Mouse (Mus musculus): Measurements from ENCODE around the gene Zdhhc11.

The Zdhhc11 gene

DNA sequence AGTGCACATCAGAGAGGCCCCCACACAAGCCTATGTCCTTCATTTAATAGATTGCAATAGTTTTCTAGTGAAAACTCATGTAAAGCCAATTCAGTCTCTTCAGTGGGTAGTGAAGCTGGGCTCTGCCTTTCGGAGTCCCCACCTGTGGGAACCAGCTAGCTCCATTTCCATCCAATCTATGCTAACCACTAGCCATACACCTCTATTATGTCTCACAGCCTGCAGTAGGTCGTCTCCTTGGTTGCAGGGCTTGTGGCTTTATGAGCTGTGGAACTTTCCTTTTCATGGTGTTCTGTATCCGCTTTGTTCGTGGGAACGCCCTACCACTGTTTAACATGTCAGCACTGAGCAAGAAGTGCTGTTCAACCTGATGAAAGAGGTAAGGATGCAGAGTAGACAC, at the start of gene Zdhhc11:
Gene Zdhhc11, plus strand, starts transcription at position 301 of the 400 bp plus-strand sequence.
- no peak for DNase-seq (ENCODE audit: low spot score in 2 of 2)

DNA sequence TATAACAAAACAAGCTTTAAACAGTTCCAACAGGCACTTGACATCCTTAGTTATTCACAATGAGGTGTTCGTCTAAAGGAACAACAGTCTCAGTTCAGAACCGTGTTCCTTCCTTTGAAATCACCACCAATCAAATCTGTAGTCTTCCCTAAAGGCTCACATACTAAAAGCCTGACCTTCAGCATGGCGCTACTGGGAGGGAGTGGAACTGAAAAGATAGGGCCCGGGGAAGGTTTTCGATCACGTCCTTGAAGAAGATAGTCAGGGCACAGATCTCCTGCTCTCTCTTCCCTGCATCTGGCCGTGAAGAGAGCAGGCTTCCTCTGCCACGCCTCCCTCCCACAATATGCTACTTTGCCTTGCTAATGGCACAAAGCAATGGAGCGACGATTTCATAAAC, 31.4 kb upstream of the Zdhhc11 start:
- no peak for DNase-seq (ENCODE audit: low spot score in 2 of 2)

DNA sequence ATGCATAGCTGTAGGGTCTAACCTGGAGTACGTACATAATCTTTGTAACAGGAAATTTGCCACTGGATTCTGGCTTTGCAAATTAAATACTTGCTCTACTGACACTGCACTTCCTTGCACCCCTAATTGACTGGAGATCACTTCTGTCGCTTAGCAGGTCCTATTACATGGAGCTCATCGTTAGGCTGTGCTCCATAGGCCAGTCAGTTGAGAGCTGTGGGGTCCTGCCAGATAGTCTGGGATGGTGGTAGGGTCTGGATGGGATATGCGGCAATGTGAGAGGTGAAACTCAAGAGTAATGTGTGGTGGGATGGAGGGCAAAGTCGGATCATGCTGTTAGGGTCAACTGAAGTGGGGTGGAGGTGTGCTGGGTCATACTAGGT, 26.7 kb upstream of the Zdhhc11 start:
- no peak for DNase-seq (ENCODE audit: low spot score in 2 of 2)

DNA sequence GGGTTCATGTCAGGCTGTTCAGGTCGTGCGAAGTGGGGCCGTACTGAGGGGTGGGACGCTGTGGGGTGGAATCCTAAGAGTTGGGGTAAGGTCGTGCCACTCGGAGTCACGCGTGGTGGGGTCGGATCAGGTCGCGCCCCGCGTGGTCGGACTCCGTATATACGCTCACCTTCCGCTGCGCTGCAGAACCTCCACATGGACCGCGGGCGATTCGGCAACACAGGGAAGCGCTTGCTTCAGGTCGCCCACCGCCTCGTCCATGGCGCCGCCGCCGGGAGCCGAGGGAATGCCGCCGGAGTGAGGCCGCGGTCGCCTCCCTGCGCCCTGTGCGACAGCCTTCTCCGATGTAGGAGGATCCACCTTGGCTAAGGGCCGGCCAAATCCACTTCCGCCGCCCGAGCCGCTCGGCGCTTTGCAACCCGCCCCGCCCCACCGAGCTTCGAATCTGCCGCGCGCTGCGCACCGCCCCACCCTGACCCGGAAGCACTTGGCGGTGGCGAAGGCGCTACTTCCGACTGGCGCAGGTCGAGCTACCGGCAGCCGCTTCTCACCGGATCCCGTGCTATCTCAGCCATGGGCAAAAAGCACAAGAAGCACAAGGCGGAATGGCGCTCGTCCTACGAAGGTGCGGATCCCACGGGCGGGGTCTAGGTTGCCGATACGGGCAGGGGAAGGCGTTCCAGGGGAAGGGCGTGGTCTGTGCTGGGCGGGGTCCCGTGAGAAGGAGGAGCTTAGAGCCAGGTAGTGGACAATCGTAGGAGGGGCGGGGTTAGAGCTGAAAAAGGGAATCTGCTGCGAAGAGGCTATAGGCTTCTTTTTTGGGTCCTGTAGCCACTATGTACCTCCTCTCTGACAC, 26.1 kb upstream of the Zdhhc11 start, which contains the start of the genes Trip13 and Brd9:
Gene Trip13, minus strand, starts transcription at position 464 of the 856 bp plus-strand sequence.
Gene Brd9, plus strand, starts transcription at position 491 of the 856 bp plus-strand sequence.
- peak; percentile 88 to 92 for DNase-seq (ENCODE audit: low spot score in 2 of 2)

DNA sequence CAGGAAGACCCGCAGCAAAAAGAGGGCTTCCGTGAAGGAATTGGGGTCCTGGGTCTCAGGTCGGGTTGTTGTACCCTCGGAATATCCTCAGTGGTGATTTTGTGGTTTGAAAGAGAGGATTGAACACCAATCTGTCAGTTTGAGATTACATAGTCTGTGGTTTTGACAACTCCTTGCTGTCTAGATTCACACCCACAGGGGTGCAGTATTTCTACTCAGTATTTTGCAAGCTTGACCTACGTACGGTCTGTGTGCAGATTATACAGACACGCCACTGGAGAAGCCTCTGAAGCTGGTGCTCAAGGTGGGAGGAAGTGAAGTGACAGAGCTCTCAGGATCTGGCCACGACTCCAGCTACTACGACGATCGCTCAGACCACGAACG, 25.5 kb upstream of the Zdhhc11 start:
- DNase-seq (ENCODE audit: low spot score in 2 of 2): no peak

DNA sequence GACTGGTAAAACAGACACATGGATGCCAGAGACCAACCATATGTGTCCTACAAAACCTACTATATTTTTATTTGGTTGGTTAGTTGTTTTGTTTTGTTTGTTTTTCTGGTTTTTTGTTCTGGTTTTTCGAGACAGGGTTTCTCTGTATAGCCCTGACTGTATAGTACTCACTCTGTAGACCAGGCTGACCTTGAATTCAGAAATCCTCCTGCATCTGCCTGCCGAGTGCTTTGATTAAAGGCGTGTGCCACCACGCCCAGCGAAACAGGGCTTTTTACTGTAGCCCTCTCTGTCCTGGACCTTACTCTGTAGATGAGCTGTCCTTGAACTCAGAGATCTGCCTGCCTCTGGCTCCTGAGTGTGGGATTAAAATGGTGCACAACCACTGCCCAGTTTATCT, 24.6 kb upstream of the Zdhhc11 start:
- DNase-seq (ENCODE audit: low spot score in 2 of 2): no peak

DNA sequence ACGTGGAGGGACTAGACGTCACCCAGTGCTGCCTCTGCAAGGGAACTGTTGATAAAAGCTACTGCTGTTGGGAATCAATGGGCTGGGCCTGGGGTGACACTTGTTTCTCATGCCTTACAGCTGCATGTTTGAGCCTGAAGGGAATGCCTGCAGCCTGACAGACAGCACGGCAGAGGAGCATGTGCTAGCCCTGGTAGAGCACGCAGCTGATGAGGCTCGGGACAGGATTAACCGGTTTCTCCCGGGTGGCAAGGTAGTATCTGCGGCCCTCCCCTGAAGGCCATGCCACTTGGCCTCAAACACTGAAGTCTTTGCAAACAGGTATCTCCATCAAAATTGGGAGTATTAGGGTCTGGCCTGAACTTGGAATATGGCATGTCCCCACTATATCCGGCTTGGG, 19.0 kb upstream of the Zdhhc11 start:
- DNase-seq (ENCODE audit: low spot score in 2 of 2): no peak

DNA sequence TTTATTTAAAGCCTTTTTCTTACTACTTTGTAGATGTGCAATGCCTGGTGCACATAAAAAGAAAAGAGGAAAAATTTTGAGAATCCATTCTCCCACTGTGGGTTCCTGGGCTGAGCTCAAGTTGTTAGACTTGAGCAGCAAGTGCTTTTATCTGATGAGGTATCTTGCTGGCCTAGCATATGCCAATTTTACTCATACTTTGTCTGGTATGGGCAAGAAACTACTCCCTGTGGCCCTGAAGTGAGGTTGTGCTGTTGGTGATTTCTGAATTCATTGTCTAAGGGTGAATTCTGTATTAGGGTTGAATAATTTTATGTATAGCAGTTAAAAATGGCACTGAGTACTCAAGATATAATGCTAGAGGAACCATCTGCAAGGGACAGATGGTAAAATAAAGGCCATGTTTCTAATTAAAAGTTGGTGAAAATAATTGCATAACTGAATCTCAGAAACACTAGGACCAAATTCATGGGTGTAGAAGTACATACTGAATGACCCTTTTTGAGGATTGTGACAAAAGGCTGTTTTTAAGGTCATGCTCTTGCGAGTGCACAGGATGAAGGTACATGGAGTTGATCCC, 10.0 kb upstream of the Zdhhc11 start:
- peak in 1 of 2 experiments; percentile 51 for DNase-seq (ENCODE audit: low spot score in 2 of 2)

DNA sequence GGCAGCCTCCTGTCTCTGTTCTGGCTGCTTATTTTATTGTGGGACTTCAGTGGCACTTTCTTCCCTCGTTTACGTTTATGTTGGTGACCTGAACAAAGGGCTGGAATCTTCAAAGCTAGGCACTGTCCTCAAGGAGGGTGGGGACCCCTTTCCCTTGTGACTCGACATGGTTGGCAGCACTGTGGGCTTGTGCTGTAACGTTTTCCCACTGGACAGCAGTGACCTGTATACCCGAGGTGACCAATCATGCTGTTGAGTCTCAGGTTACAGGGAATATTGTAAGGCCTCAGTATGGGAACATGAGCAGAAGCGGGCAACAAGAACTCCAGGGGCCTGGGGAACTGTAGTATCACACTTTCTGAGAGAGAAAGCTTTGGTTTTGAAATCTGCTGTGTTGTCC, 9.0 kb upstream of the Zdhhc11 start:
- no peak for DNase-seq (ENCODE audit: low spot score in 2 of 2)

DNA sequence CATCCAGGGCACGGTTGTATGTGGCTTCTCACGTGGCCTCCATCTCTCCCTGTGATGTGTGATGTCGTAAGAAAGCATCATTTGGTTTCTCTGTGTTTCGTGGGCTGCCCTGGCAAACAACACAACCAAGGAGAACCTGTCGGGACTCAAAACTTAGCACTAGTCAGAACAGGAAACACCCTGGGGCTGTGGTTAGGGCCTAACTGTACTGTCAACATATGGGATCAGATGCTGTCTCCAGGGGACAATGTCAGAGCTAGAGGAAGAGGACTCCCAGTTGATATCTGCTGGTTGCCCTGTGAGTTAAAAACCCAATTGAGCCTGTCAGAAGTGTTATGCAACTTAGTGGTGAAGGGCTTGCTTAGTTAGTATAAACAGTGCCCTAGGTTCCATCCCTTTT, 8.1 kb upstream of the Zdhhc11 start:
- DNase-seq (ENCODE audit: low spot score in 2 of 2): no peak

DNA sequence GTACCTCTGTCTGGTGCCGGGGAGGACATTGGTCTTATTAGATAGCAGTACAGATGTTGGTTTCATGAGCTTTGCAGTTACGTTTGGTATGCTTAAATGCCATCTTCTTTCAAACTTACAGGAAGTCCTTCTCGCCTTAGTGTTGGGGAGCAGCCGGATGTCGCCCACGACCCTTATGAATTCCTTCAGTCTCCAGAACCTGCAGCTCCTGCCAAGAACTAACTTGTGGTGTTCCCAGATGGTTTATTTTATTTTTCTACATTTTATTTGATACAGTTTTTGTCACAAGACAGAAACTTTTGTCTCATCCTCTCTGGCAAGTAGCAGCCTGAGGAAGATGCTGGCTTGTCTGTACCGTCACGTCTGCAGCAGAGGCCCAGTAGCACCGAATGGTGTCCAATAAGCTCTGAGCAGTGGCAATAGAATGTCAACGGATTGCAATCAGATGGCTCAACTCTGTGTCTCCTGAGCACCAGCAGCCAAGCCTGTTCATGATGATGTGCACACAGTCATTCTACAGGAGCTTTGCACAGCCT, 3.5 kb upstream of the Zdhhc11 start:
- peak; percentile 26 to 35 for DNase-seq (ENCODE audit: low spot score in 2 of 2)

DNA sequence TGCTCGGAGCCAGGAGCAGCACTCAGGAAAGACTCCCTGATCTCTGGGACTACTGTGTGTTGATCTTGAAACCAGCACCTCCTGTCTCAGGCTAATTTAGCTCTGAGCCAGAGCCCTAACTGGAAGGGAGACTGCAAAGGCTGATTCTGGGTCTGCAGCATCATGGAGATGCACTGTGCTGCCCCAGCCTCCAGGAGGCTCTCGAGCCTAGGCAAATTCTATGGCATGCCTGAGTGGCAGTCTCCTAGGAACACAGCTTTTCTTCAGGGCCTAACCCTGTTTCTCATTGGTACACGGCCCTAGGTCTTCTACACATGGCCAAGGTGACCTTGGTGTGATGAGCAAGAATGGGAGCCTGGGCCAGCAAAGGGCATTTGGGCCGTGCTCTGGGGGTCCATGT, 2.5 kb upstream of the Zdhhc11 start:
- peak in 1 of 2 experiments; percentile 28 for DNase-seq (ENCODE audit: low spot score in 2 of 2)

DNA sequence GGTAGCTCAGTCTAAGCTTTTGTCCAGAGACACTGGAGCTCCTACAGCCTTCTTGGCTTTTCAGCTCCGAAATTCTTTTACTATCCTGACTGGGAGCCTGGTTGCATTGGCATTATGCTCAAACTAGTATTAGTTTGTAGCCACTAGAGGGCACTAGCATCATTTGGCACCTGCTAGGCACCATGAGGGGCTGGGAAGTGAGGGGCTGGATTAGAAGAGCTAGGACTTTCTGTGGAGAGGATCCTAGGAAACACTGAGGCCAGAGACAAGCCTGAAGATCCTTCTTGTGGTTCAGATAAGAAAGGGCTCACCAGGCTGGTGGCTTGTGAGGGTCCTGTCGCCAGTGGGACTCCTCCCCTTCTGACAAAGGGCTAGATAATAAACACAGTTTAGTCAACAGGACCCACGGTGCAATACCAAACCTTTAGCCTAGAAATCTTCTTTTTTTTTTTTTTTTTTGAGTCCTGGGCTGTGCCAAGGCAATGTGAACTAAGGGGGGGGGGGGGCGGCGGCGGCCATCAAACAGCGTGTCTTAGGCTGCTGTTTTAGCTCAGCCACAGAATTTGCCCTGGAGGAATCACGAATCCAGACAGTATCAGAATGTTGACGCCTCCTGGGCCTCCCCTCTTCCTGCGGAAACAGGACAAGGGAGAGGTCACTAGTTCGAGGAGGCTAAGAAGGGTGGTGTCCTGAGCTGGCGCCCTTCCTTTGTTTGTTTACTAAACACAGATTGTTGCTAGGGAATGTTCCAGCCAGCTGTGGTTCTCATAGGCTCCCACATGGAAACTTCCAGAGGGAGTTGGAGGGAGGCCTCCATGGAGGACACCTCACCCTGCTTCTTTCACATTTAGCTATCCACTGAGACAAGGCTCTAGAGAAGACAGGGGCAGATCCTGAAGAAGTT, 7.1 kb downstream of the Zdhhc11 start:
- peak; percentile 28 to 50 for DNase-seq (ENCODE audit: low spot score in 2 of 2)

DNA sequence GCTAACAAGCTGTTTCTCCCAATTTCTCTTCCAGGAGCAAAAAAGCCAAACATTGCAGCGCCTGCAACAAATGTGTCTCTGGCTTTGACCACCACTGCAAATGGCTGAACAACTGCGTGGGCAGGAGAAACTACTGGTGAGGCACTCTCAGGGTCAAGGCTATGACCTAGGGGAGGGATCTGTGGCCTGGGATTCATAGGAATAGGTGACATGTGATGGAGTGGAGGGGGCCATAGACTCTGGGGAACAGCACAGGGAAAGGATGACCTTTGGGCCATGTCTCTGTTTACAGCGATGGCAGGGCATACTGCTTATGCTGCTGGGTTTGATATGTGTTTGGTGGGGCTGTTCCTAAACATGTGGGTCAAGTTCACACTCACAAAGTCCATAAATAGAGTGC, 10.9 kb downstream of the Zdhhc11 start:
- DNase-seq (ENCODE audit: low spot score in 2 of 2): no peak

DNA sequence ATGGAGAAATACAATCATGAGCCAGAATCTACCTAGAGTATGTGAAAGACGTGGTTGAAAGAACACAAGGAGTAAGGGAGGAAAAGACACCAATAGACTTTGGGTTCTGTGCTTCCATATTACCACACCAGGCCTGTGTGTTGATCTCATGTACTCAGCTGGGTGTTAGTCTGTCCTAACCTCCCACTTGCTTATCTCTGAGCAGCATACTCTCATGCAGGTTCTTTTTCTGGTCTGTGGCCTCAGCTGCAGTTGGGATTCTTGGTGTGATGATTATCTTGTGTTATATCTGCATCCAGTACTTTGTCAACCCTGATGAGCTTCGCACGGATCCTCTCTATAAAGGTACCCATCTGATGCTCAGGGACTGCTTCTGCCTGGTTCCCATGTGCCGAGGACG, 13.3 kb downstream of the Zdhhc11 start:
- no peak for DNase-seq (ENCODE audit: low spot score in 2 of 2)

DNA sequence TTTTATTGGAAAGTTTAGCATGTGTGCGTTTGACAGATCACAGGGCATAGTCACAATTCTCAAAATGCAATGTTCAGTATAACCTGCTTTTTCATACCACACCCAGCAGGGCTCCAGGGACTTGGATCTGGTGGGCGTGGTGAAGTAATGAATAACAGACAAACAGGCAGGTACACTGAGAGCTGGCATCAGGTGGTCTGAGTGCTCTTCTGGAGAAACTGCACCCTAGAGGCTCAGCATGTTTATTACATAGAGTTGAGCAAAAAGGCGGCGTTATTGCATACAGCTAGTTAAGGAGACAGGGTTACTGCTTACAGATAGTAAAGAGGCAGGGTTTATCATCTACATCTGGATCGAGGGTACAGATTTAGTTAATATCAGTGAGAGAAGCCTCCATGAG, 26.7 kb downstream of the Zdhhc11 start:
- no peak for DNase-seq (ENCODE audit: low spot score in 2 of 2)

DNA sequence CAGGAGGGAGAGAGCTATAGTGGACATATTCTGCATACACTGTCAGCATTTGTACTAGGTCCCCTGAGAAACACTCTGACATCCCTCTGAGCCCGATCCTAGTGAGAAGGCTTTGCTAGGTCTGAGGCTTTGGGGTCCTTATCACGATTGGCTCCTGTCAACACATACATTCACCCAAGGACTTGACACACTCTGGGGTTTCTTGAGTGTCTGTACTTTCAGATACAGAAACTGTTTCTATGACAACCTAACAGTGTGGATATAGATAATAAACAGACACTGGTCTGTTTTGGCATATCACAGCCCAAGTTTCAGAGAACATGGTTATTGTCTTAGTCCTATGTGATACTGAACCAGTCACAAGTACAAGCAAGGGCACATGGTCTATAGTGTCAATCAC, 27.1 kb downstream of the Zdhhc11 start:
- no peak for DNase-seq (ENCODE audit: low spot score in 2 of 2)

DNA sequence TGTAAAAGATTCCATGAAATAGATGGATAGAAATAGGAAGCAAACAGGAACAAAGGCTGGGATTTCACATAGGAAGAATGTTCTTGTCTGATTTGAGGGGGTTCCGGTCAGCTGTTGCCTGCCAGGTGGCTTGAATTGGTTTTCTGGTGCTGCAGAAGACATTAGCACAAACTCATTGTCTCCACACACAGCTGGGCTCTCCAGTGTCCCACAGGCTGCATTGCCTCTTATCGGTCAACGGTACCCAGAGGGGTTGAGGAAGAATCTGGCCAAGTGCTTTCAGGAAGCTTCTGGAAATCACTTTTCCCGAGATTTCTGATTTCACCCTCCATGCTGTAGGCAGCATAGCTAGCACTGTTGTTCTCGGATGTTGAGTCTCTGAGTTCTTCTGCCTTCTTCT, 27.6 kb downstream of the Zdhhc11 start:
- DNase-seq (ENCODE audit: low spot score in 2 of 2): no peak

DNA sequence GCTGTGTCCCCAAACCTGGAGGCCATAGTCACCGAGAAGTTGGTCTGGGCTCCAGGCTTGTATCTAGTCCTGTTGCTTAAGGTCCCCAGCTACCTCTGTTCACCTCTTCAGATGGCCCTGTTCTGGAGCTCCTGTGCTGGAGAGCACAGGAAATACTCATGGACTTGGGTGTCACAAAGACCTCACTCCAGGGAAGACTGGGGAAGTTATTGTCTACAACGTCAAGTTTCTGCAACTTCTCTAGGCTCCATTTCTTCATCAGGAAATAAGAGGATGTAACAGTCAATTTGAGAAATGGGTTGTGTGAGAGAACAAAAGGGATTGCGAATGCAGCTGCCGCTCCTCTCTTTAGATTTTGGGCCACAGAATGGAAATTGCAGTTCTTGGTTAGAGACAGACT, 32.8 kb downstream of the Zdhhc11 start:
- no peak for DNase-seq (ENCODE audit: low spot score in 2 of 2)

DNA sequence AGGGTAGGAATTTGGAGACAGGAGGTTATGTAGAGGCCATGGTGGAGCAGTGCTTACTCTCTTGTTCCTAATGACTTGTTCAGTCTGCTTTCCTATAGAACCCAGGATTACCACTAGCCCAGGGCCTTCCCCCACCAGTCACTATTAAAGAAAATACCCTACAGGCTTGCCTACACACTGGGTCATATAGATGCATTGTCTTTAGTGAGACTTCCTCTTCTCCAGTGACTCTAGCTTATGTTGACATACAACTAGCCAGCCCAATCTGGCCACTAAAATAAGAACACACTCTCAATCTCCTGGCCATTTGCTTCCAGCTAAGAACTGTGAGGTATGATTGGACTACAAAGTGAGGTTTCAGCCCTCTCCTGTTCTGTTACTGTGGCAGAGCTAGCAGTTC, 36.9 kb downstream of the Zdhhc11 start:
- no peak for DNase-seq (ENCODE audit: low spot score in 2 of 2)

DNA sequence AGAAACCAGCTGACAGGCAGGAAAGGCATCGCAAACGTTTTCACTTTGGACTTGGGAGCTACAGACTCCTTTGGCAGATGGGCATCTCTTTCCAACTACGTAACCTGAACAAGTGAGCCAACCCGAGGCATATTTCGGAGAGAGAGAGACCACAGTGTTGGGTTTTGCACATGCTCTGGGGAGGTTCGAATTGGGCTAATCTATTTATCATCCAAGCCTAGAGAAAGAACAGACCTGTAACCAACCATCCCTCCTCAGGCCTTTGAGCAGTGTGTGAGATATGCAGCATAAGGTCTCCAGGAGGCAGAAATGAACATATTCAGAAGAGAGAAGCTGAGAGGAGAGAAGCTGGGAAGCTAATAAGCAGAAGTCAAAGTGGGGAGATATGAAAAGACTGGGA, 37.3 kb downstream of the Zdhhc11 start:
- DNase-seq (ENCODE audit: low spot score in 2 of 2): no peak

DNA sequence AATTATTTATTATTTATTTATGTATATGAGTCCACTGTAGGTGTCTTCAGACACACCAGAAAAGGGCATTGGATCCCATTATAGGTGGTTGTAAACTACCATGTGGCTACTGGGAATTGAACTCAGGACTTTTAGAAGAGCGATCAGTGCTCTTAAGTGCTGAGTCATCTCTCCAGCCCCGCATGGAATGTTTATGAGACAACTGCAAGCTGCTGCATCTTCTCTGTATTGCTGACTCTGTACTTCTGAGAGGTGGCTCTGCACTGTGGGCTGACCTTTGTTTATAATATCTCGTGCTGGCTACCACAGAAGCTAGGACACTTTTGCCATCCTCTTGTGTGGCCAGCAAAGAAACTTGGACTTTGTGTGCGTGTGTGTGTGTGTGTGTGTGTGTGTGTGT, 37.8 kb downstream of the Zdhhc11 start:
- no peak for DNase-seq (ENCODE audit: low spot score in 2 of 2)
